Mouse (Mus musculus): ENCODE measurements around the gene Astn2.

DNA sequence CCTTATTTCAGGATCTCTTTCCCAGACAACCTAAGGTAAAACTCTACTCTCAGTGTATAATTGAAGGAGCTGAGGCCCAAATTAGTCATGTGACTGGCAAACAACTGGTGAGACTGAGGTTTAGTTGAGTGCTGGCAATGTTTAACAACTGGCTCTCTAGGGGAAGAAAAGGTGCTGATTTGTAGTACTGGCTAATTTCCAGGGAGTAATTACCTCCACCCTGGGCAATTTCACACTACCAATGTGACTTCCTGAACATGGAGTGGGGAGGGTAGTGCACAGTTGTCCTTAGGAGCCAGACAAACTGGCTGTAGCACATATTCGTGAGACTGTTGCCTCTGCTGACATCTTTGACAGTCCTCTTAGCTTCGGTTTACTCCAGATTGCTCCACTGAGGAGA is 912.9 kb downstream of the Astn2 start:
- TF ChIP-seq CTCF (IDR thresholded peaks at IDR 0.05; ENCODE audit: control insufficient read depth, insufficient read depth, low read length) (no peak), POLR2A (IDR thresholded peaks at IDR 0.05; ENCODE audit: borderline replicate concordance, control insufficient read depth, low read depth, low read length) (no peak)

All from bone marrow, adult 2 months (tissue).